Mouse (Mus musculus): ENCODE measurements around the gene Zswim1. TPM values are rescaled to one million over a fixed set of nuclear protein-coding genes. Genes with fewer than 3 reads are reported as not detected.

Zswim1 gene
- polyA plus RNA-seq, 1 experiment from 2014 or later: 20.4 TPM

- no peak overlapping the region for H3K4me3 ChIP-seq (ENCODE audit: low read depth, low read length)
- H3K4me1 ChIP-seq (ENCODE audit: control insufficient read depth, insufficient read depth, low read length): no peaks in the 10 kb centered on the region
- no peaks in the 10 kb centered on the region for H3K27me3 ChIP-seq (ENCODE audit: control insufficient read depth, insufficient read depth, low read length)
- H3K36me3 ChIP-seq (replicated peaks; ENCODE audit: control insufficient read depth, insufficient read depth, low read depth, low read length): no peaks in the 10 kb centered on the region; the same call in 1 of the 2 replicates
- H3K9ac ChIP-seq (replicated peaks; ENCODE audit: low read length): no peak overlapping the region
- ATAC-seq (replicated peaks; ENCODE audit: insufficient number of reproducible peaks, low FRiP score, low TSS enrichment, low read depth): no peak
- DNase-seq (ENCODE audit: low spot score): no peak
- 73% methylated on average over 10 of the region's 10 CpGs for WGBS
- no peaks in the 10 kb centered on the region for H3K9me3 ChIP-seq (replicated peaks; ENCODE audit: control insufficient read depth, low read length)
- no peak overlapping the region for H3K27ac ChIP-seq (replicated peaks; ENCODE audit: low read depth, low read length)
- no peak overlapping the region for H3K4me2 ChIP-seq (ENCODE audit: low read depth, low read length)
These were observed 34.7 kb upstream of the Zswim1 start for GRCm38 (mm10) chr2:164787779-164788178.

GRCm38 (mm10) chr2:164788411-164788810 is 34.1 kb upstream of the Zswim1 start:
- Histone ChIP-seq H3K27ac (replicated peaks; ENCODE audit: low read depth, low read length) (no peak overlapping the region), H3K27me3 (ENCODE audit: control insufficient read depth, insufficient read depth, low read length) (no peaks in the 10 kb centered on the region), H3K4me3 (ENCODE audit: low read depth, low read length) (no peak overlapping the region), H3K9ac (replicated peaks; ENCODE audit: low read length) (no peak overlapping the region), H3K9me3 (replicated peaks; ENCODE audit: control insufficient read depth, low read length) (no peaks in the 10 kb centered on the region), H3K4me1 (ENCODE audit: control insufficient read depth, insufficient read depth, low read length) (no peaks in the 10 kb centered on the region), H3K36me3 (replicated peaks; ENCODE audit: control insufficient read depth, insufficient read depth, low read depth, low read length) (no peaks in the 10 kb centered on the region; the same call in 1 of the 2 replicates), H3K4me2 (ENCODE audit: low read depth, low read length) (no peak overlapping the region)
- DNase-seq (ENCODE audit: low spot score) (no peak), ATAC-seq (replicated peaks; ENCODE audit: insufficient number of reproducible peaks, low FRiP score, low TSS enrichment, low read depth) (no peak)
- WGBS: 70% methylated on average over 4 of the region's 4 CpGs

- 78% methylated on average over 4 of the region's 4 CpGs for WGBS
These were observed 32.0 kb upstream of the Zswim1 start for GRCm38 (mm10) chr2:164790451-164790850.

GRCm38 (mm10) chr2:164791841-164792261 is 30.6 kb upstream of the Zswim1 start:
- Histone ChIP-seq H3K27me3 (ENCODE audit: control insufficient read depth, insufficient read depth, low read length) (no peaks in the 10 kb centered on the region), H3K9ac (replicated peaks; ENCODE audit: low read length) (no peak overlapping the region), H3K4me2 (ENCODE audit: low read depth, low read length) (no peak overlapping the region), H3K9me3 (replicated peaks; ENCODE audit: control insufficient read depth, low read length) (no peaks in the 10 kb centered on the region), H3K36me3 (replicated peaks; ENCODE audit: control insufficient read depth, insufficient read depth, low read depth, low read length) (peaks cover 4% of the 10 kb centered on the region), H3K4me3 (ENCODE audit: low read depth, low read length) (no peak overlapping the region), H3K27ac (replicated peaks; ENCODE audit: low read depth, low read length) (no peak overlapping the region), H3K4me1 (ENCODE audit: control insufficient read depth, insufficient read depth, low read length) (no peaks in the 10 kb centered on the region)
- DNase-seq (ENCODE audit: low spot score): no peak
- ATAC-seq (replicated peaks; ENCODE audit: insufficient number of reproducible peaks, low FRiP score, low TSS enrichment, low read depth): no peak
- WGBS: 93% methylated on average over 18 of the region's 18 CpGs

More at GRCm38 (mm10) chr2:164790451-164790850, 32.0 kb upstream of the Zswim1 start:
- Histone ChIP-seq H3K27ac (replicated peaks; ENCODE audit: low read depth, low read length) (no peak overlapping the region), H3K4me3 (ENCODE audit: low read depth, low read length) (no peak overlapping the region), H3K36me3 (replicated peaks; ENCODE audit: control insufficient read depth, insufficient read depth, low read depth, low read length) (peaks cover 4% of the 10 kb centered on the region), H3K4me1 (ENCODE audit: control insufficient read depth, insufficient read depth, low read length) (no peaks in the 10 kb centered on the region), H3K9ac (replicated peaks; ENCODE audit: low read length) (no peak overlapping the region), H3K9me3 (replicated peaks; ENCODE audit: control insufficient read depth, low read length) (no peaks in the 10 kb centered on the region), H3K27me3 (ENCODE audit: control insufficient read depth, insufficient read depth, low read length) (no peaks in the 10 kb centered on the region), H3K4me2 (ENCODE audit: low read depth, low read length) (no peak overlapping the region)
- ATAC-seq (replicated peaks; ENCODE audit: insufficient number of reproducible peaks, low FRiP score, low TSS enrichment, low read depth): no peak
- no peak for DNase-seq (ENCODE audit: low spot score)

- Histone ChIP-seq H3K4me2 (ENCODE audit: low read depth, low read length) (no peak overlapping the region), H3K4me3 (ENCODE audit: low read depth, low read length) (no peak overlapping the region), H3K36me3 (replicated peaks; ENCODE audit: control insufficient read depth, insufficient read depth, low read depth, low read length) (peaks cover 4% of the 10 kb centered on the region), H3K9ac (replicated peaks; ENCODE audit: low read length) (no peak overlapping the region), H3K27ac (replicated peaks; ENCODE audit: low read depth, low read length) (no peak overlapping the region), H3K9me3 (replicated peaks; ENCODE audit: control insufficient read depth, low read length) (no peaks in the 10 kb centered on the region), H3K27me3 (ENCODE audit: control insufficient read depth, insufficient read depth, low read length) (no peaks in the 10 kb centered on the region), H3K4me1 (ENCODE audit: control insufficient read depth, insufficient read depth, low read length) (no peaks in the 10 kb centered on the region)
- ATAC-seq (replicated peaks; ENCODE audit: insufficient number of reproducible peaks, low FRiP score, low TSS enrichment, low read depth) (no peak; the same call in 1 of the 2 replicates), DNase-seq (ENCODE audit: low spot score) (no peak)
- WGBS: 88% methylated on average over 12 of the region's 12 CpGs
These were observed 29.9 kb upstream of the Zswim1 start for GRCm38 (mm10) chr2:164792400-164793190.

GRCm38 (mm10) chr2:164793236-164793635 is 29.2 kb upstream of the Zswim1 start:
- Histone ChIP-seq H3K9ac (replicated peaks; ENCODE audit: low read length) (no peak overlapping the region), H3K4me3 (ENCODE audit: low read depth, low read length) (no peak overlapping the region), H3K27ac (replicated peaks; ENCODE audit: low read depth, low read length) (no peak overlapping the region), H3K4me1 (ENCODE audit: control insufficient read depth, insufficient read depth, low read length) (no peaks in the 10 kb centered on the region), H3K36me3 (replicated peaks; ENCODE audit: control insufficient read depth, insufficient read depth, low read depth, low read length) (peaks cover 4% of the 10 kb centered on the region), H3K4me2 (ENCODE audit: low read depth, low read length) (no peak overlapping the region), H3K9me3 (replicated peaks; ENCODE audit: control insufficient read depth, low read length) (no peaks in the 10 kb centered on the region), H3K27me3 (ENCODE audit: control insufficient read depth, insufficient read depth, low read length) (no peaks in the 10 kb centered on the region)
- DNase-seq (ENCODE audit: low spot score): peak; percentile 74
- WGBS: 80% methylated on average over 3 of the region's 3 CpGs
- no peak for ATAC-seq (replicated peaks; ENCODE audit: insufficient number of reproducible peaks, low FRiP score, low TSS enrichment, low read depth)

- ATAC-seq (replicated peaks; ENCODE audit: insufficient number of reproducible peaks, low FRiP score, low TSS enrichment, low read depth): no peak
- no peak overlapping the region for H3K4me2 ChIP-seq (ENCODE audit: low read depth, low read length)
- no peak overlapping the region for H3K27ac ChIP-seq (replicated peaks; ENCODE audit: low read depth, low read length)
- H3K4me1 ChIP-seq (ENCODE audit: control insufficient read depth, insufficient read depth, low read length): no peaks in the 10 kb centered on the region
- H3K36me3 ChIP-seq (replicated peaks; ENCODE audit: control insufficient read depth, insufficient read depth, low read depth, low read length): peaks cover 4% of the 10 kb centered on the region
- no peak overlapping the region for H3K4me3 ChIP-seq (ENCODE audit: low read depth, low read length)
- H3K9me3 ChIP-seq (replicated peaks; ENCODE audit: control insufficient read depth, low read length): no peaks in the 10 kb centered on the region
- no peaks in the 10 kb centered on the region for H3K27me3 ChIP-seq (ENCODE audit: control insufficient read depth, insufficient read depth, low read length)
- DNase-seq (ENCODE audit: low spot score): peak; percentile 26
- no peak overlapping the region for H3K9ac ChIP-seq (replicated peaks; ENCODE audit: low read length)
- WGBS: 96% methylated on average over 2 of the region's 2 CpGs
These were observed 28.7 kb upstream of the Zswim1 start for GRCm38 (mm10) chr2:164793772-164794171.

GRCm38 (mm10) chr2:164794293-164794692 is 28.2 kb upstream of the Zswim1 start:
- Histone ChIP-seq H3K9ac (replicated peaks; ENCODE audit: low read length) (no peak overlapping the region), H3K4me2 (ENCODE audit: low read depth, low read length) (no peak overlapping the region), H3K27me3 (ENCODE audit: control insufficient read depth, insufficient read depth, low read length) (no peaks in the 10 kb centered on the region), H3K36me3 (replicated peaks; ENCODE audit: control insufficient read depth, insufficient read depth, low read depth, low read length) (peaks cover 4% of the 10 kb centered on the region), H3K4me3 (ENCODE audit: low read depth, low read length) (no peak overlapping the region), H3K9me3 (replicated peaks; ENCODE audit: control insufficient read depth, low read length) (no peaks in the 10 kb centered on the region), H3K27ac (replicated peaks; ENCODE audit: low read depth, low read length) (no peak overlapping the region), H3K4me1 (ENCODE audit: control insufficient read depth, insufficient read depth, low read length) (no peaks in the 10 kb centered on the region)
- 30% methylated on average over 5 of the region's 5 CpGs for WGBS
- DNase-seq (ENCODE audit: low spot score): peak; percentile 93
- ATAC-seq (replicated peaks; ENCODE audit: insufficient number of reproducible peaks, low FRiP score, low TSS enrichment, low read depth): peak; percentile 41; the same call in 1 of the 2 replicates

Data from embryonic facial prominence, embryonic 11.5 days (tissue).